Mouse (Mus musculus): ENCODE data around the gene Pdgfa. TPM values are rescaled to one million over a fixed set of nuclear protein-coding genes. Genes with fewer than 3 reads are reported as not detected.

The Pdgfa gene
- polyA plus RNA-seq, 1 experiment = 43.7 TPM

DNA sequence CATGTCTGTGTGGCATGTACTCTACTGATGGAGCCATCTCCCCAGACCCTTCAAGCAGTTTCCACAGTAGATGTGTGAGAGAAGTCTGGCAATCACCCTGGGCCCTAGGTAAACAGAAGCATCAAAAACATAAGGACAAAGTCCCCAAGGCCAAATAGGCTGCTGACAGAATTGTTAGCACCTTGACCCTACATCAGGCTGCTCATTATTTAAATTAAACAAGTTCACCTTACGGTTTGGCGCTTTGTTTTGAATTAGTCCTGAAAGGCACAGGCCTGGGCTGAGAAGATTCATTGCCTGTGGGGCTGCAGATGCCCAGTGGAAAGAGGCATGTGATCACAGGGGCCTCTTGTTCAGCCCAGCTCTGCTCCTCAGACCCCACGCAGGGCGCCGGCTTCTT, 50.2 kb downstream of the Pdgfa start:
- Histone ChIP-seq H3K27me3 (ENCODE audit: control insufficient read depth, insufficient read depth, insufficient read length) (no peaks in the 10 kb centered on the region), H3K4me3 (no peak overlapping the region), H3K79me2 (ENCODE audit: control insufficient read depth, insufficient read depth) (no peaks in the 10 kb centered on the region), H3ac (ENCODE audit: control insufficient read depth, insufficient read length) (no peak overlapping the region), H3K36me3 (ENCODE audit: control insufficient read depth, insufficient read depth) (no peaks in the 10 kb centered on the region), H3K4me2 (ENCODE audit: low read depth) (no peak overlapping the region)
- TF ChIP-seq MYOG (IDR thresholded peaks at IDR 0.05; ENCODE audit: control insufficient read depth in 1 of 3, insufficient read depth in 1 of 3, insufficient read length in 2 of 3, low read depth in 2 of 3) (no peak), POLR2AphosphoS2 (IDR thresholded peaks at IDR 0.05; ENCODE audit: insufficient read length, low read depth) (no peak), MAX (IDR thresholded peaks at IDR 0.05; ENCODE audit: low read depth) (no peak)

DNA sequence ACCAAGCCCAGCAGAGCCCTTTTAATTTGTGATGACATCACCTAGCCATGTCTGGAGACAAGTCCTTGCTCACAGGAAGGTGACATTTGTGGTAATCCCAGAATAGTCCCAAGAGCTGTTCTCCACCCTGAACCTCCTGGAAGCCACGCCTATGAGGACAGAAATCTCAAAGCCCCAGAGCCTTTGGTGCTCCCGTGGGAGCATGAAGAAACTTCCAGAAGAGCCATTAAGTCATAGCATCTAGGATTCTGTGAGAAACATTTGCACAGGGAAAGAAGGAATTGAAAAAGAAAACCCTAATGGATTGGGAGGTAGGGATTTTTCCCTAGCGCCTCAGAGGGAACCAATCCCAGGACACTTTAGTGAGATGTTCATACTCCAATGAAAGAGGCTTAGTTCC, 52.2 kb downstream of the Pdgfa start:
- Histone ChIP-seq H3K4me3 (no peak overlapping the region), H3K27me3 (ENCODE audit: control insufficient read depth, insufficient read depth, insufficient read length) (no peaks in the 10 kb centered on the region), H3K4me2 (ENCODE audit: low read depth) (no peak overlapping the region), H3K36me3 (ENCODE audit: control insufficient read depth, insufficient read depth) (no peaks in the 10 kb centered on the region), H3K79me2 (ENCODE audit: control insufficient read depth, insufficient read depth) (no peaks in the 10 kb centered on the region), H3ac (ENCODE audit: control insufficient read depth, insufficient read length) (no peak overlapping the region)
- TF ChIP-seq TCF3 (IDR thresholded peaks at IDR 0.05; ENCODE audit: insufficient read length, low read depth) (no peak), POLR2AphosphoS2 (IDR thresholded peaks at IDR 0.05; ENCODE audit: insufficient read length, low read depth) (no peak), E2F4 (IDR thresholded peaks at IDR 0.05; ENCODE audit: insufficient read depth) (no peak), USF1 (IDR thresholded peaks at IDR 0.05; ENCODE audit: low read depth) (no peak), MAX (IDR thresholded peaks at IDR 0.05; ENCODE audit: low read depth) (no peak), MYOG (IDR thresholded peaks at IDR 0.05; ENCODE audit: control insufficient read depth in 1 of 3, insufficient read depth in 1 of 3, insufficient read length in 2 of 3, low read depth in 2 of 3) (no peak), MYOD1 (IDR thresholded peaks at IDR 0.05; ENCODE audit: control insufficient read depth in 1 of 3, insufficient read length in 2 of 3, low read depth in 2 of 3) (no peak), SRF (IDR thresholded peaks at IDR 0.05; ENCODE audit: control insufficient read depth, insufficient read length, low read depth) (no peak), CEBPB (IDR thresholded peaks at IDR 0.05; ENCODE audit: insufficient read depth, poor library complexity, severe bottlenecking) (no peak), POLR2A (IDR thresholded peaks at IDR 0.05; ENCODE audit: insufficient read length, low read depth) (no peak), TCF12 (IDR thresholded peaks at IDR 0.05; ENCODE audit: insufficient read depth, poor library complexity, severe bottlenecking) (no peak), REST (IDR thresholded peaks at IDR 0.05; ENCODE audit: insufficient read depth, insufficient read length) (no peak)

DNA sequence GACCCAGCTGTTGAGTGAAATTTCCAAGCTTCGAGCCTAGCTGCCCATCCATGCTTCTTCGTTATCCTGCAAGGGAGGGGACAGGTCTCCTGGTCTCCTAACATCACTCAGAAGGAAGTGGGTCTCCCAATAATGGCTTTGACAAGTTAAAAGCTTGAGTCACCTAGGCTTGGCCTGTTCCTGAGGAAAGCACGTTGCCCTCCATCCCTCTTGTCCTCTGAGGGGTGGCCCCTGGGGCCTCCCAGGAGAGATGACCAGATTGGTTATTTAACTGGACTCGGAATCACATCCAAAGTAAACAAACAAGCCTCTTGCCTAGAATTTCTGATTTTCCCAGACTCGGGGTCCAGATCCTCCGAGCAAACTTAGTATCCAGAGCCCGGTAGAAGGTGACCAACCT, 52.6 kb downstream of the Pdgfa start:
- Histone ChIP-seq H3ac (ENCODE audit: control insufficient read depth, insufficient read length) (no peak overlapping the region), H3K79me2 (ENCODE audit: control insufficient read depth, insufficient read depth) (no peaks in the 10 kb centered on the region), H3K4me2 (ENCODE audit: low read depth) (no peak overlapping the region), H3K36me3 (ENCODE audit: control insufficient read depth, insufficient read depth) (no peaks in the 10 kb centered on the region), H3K27me3 (ENCODE audit: control insufficient read depth, insufficient read depth, insufficient read length) (no peaks in the 10 kb centered on the region), H3K4me3 (no peak overlapping the region)
- no peak for TF ChIP-seq MYOG (IDR thresholded peaks at IDR 0.05; ENCODE audit: control insufficient read depth in 1 of 3, insufficient read depth in 1 of 3, insufficient read length in 2 of 3, low read depth in 2 of 3)
- no peak for TF ChIP-seq CEBPB (IDR thresholded peaks at IDR 0.05; ENCODE audit: insufficient read depth, poor library complexity, severe bottlenecking)
- TF ChIP-seq MYOD1 (IDR thresholded peaks at IDR 0.05; ENCODE audit: control insufficient read depth in 1 of 3, insufficient read length in 2 of 3, low read depth in 2 of 3) = no peak
- no peak for TF ChIP-seq USF1 (IDR thresholded peaks at IDR 0.05; ENCODE audit: low read depth)
- no peak for TF ChIP-seq TCF3 (IDR thresholded peaks at IDR 0.05; ENCODE audit: insufficient read length, low read depth)
- no peak for TF ChIP-seq MAX (IDR thresholded peaks at IDR 0.05; ENCODE audit: low read depth)
- no peak for TF ChIP-seq POLR2A (IDR thresholded peaks at IDR 0.05; ENCODE audit: insufficient read length, low read depth)
- TF ChIP-seq REST (IDR thresholded peaks at IDR 0.05; ENCODE audit: insufficient read depth, insufficient read length) = no peak
- TF ChIP-seq TCF12 (IDR thresholded peaks at IDR 0.05; ENCODE audit: insufficient read depth, poor library complexity, severe bottlenecking) = no peak
- no peak for TF ChIP-seq POLR2AphosphoS2 (IDR thresholded peaks at IDR 0.05; ENCODE audit: insufficient read length, low read depth)
- no peak for TF ChIP-seq E2F4 (IDR thresholded peaks at IDR 0.05; ENCODE audit: insufficient read depth)
- no peak for TF ChIP-seq SRF (IDR thresholded peaks at IDR 0.05; ENCODE audit: control insufficient read depth, insufficient read length, low read depth)

DNA sequence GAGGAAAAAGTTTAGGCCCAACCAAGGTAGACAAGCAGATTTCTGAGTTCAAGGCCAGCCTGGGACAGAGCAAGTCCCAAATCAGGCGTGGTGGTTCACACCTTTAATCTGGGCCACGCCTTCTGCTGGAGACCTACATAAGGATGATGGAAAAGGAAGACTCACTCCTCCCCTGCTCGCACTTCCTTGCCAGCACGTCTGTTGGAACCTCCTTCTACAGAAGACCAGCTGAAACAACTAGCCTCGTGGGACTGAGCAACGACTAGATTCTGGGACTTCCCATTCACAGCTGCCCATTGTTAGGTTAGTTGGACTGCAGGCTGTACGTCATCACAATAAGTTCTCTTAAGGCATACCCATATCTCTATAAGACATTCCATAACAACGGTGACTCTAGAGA, 55.3 kb downstream of the Pdgfa start:
- Histone ChIP-seq H3ac (ENCODE audit: control insufficient read depth, insufficient read length) (no peak overlapping the region), H3K36me3 (ENCODE audit: control insufficient read depth, insufficient read depth) (no peaks in the 10 kb centered on the region), H3K79me2 (ENCODE audit: control insufficient read depth, insufficient read depth) (no peaks in the 10 kb centered on the region), H3K4me3 (no peak overlapping the region), H3K27me3 (ENCODE audit: control insufficient read depth, insufficient read depth, insufficient read length) (no peaks in the 10 kb centered on the region), H3K4me2 (ENCODE audit: low read depth) (no peak overlapping the region)
- TF ChIP-seq CEBPB (IDR thresholded peaks at IDR 0.05; ENCODE audit: insufficient read depth, poor library complexity, severe bottlenecking) = no peak

DNA sequence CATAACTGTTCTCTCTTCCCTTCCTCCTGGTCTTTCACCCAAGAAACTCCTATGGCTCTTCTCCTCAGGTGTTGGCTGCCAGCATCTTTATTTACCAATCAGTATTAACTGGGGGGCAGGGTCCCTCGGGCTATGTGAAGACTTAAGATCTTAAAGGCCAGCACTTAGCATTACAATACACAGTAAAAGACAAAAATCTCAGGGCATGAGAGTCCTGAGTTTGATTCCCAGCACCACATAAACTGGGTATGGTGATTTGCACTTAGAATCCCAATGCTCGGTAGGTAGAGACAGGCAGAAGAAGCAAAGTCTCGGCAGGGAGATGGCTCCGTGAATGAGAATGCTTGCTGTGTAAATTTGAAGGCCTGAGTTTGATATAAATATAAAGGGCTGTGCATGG, 56.6 kb downstream of the Pdgfa start:
- no peaks in the 10 kb centered on the region for H3K27me3 ChIP-seq (ENCODE audit: control insufficient read depth, insufficient read depth, insufficient read length)
- no peak for TF ChIP-seq CEBPB (IDR thresholded peaks at IDR 0.05; ENCODE audit: insufficient read depth, poor library complexity, severe bottlenecking)
- TF ChIP-seq USF1 (IDR thresholded peaks at IDR 0.05; ENCODE audit: low read depth) = no peak
- TF ChIP-seq POLR2AphosphoS2 (IDR thresholded peaks at IDR 0.05; ENCODE audit: insufficient read length, low read depth) = no peak
- no peak for TF ChIP-seq POLR2A (IDR thresholded peaks at IDR 0.05; ENCODE audit: insufficient read length, low read depth)
- TF ChIP-seq MAX (IDR thresholded peaks at IDR 0.05; ENCODE audit: low read depth) = no peak
- no peak for TF ChIP-seq MYOD1 (IDR thresholded peaks at IDR 0.05; ENCODE audit: control insufficient read depth in 1 of 3, insufficient read length in 2 of 3, low read depth in 2 of 3)
- TF ChIP-seq TCF3 (IDR thresholded peaks at IDR 0.05; ENCODE audit: insufficient read length, low read depth) = no peak
- no peak for TF ChIP-seq TCF12 (IDR thresholded peaks at IDR 0.05; ENCODE audit: insufficient read depth, poor library complexity, severe bottlenecking)
- TF ChIP-seq E2F4 (IDR thresholded peaks at IDR 0.05; ENCODE audit: insufficient read depth) = no peak
- no peak overlapping the region for H3ac ChIP-seq (ENCODE audit: control insufficient read depth, insufficient read length)
- H3K36me3 ChIP-seq (ENCODE audit: control insufficient read depth, insufficient read depth) = no peaks in the 10 kb centered on the region
- H3K4me3 ChIP-seq = no peak overlapping the region
- no peaks in the 10 kb centered on the region for H3K79me2 ChIP-seq (ENCODE audit: control insufficient read depth, insufficient read depth)
- H3K4me2 ChIP-seq (ENCODE audit: low read depth) = no peak overlapping the region
